Mouse (Mus musculus) lung, postnatal 10 days (tissue): ENCODE measurements around the gene Bola3.

Experiments
- DNase-seq: peaks from one replicate; pipeline ENCODE4 v3.0.0; 2021

The Bola3 gene

DNA sequence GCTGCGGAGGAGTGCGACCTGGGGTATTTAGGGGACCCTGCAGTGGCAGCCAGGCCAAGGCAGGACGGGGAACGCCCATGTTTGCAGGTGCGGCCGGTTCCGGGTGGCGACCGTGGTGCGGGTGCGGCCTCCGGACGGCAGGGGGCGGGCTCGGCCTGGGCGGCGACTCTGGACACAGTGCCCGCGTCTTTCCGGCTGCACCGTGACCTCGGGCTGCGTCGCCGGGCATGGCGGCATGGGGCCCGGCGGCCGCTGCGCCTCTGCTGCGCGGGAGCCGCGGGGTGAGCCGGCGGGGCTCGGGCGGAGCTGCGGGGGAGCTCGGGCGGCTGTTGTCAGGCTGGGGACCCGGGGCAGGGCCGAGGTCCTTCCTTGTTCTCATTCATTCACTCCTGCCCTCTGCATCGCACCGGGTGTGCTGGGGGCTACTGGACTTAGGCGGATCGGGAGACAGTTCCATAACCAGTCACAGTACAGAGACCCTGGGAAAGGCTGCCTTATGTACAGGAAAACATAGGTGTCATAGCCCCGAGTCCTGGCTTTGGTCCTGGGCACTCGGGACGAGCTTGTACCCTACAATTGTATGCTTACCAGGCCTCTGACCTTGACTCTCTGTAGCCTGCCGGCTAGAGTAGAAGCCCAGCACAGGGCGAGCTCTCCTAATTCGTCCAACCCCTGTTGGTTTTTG is 469 bp downstream of the Bola3 start:
- DNase-seq, result peak; percentile 94

DNA sequence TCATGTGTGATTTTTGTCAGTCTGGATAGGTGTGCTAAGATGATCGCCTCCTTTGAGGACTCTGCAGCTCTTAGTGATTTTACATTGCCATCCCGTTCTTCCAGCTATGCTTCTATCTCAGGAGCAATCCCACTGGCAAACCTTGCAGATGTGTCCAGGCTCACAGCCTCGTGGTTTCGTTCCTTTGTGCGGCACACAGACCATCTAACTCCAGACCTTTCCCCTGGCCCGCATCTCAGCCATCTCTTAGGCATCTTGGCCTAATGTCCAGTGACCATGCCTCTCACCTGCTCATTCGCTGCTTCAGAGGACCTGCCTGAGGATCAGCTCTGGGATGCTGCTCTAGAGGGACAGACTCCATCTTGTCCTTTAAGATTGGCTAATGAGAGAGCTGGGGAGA is 1.2 kb downstream of the Bola3 start:
- no peak for DNase-seq

DNA sequence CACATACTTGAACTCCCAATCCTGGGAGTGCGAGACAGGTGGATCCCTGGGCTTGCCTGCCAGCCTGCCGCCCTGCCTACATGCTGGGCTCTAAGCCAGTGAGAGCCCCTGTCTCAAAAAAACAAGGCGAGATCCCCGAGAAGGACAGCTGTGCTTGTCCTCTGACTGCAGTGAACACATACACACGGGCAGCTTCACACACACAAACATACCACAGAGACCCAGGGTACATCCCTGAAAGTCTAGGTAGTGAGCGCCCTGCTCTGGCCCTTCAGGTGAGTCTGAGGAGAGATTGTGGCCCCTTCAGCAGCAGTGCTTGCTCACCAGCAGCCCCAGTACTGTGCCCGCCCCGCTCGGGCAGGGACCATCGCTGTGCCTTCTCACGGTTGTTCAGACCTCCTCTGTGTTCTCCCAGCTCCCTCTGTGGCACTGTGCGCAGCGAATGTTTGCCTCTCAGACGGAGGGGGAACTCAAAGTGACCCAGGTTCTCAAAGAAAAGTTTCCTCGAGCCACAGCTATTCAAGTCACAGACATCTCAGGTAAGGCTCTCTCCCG is 2.0 kb downstream of the Bola3 start:
- no peak for DNase-seq

DNA sequence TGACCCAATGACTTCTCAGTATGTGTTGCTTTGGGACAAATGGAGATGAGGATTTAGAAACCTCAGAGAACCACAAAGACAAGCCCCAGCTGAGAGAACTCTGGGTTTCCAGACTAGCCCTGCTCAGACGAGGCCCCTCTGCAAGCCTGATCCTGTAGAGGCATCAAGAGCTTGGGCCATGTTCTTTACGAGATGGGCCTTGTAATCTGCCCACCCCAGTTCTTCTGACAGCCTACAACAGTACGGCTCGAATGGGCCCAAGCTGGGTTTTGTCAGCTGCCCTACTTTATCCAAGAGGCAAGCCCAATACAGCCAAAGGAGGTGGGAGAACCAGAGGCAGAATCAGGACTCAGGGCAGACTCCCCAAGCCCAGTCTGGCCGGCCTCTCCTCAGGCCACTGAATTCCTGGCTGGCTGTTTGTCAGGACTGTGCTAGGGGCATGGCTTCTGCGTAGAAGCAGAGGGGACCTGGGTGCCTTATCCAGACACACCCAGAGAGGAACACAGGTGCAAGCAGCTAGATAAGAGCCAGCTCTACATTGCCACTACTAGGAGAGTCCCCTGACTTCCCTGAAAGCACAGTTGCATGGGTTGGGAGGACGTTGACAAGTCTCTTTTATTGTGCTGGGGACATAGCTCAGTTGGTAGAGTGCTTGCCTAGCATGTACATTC is 2.7 kb downstream of the Bola3 start:
- no peak for DNase-seq

DNA sequence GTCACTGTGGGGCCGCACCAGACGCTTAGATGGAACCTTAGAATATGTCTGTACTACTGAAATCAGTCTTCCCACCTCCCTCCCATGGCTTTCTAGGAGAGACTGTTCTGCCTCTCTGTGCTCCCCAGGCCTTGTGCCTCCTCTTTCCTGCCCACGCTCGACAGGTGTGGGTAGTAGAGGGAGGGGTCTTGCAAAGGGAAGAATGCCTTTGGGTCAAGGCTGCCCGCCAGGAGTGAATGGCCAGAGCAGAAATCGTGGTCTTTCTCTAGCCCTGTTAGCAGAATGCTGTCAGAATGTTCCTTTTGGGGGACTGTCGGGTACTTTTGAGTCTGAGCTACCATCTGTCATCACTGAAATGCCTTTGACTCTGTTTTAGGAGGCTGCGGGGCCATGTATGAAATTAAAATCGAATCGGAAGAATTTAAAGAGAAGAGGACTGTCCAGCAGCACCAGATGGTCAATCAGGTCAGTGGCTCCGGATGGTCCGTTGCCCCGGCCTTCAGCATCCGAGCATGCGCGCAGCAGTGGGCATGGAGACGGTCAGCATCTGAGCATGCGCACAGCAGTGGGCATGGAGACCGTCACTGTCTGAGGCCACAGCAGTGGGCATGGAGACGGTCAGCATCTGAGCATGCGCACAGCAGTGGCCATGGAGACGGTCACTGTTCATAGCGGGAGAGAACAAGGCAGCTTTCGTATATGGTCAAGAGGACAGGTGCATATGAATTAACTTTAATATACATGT is 3.9 kb downstream of the Bola3 start:
- no peak for DNase-seq

DNA sequence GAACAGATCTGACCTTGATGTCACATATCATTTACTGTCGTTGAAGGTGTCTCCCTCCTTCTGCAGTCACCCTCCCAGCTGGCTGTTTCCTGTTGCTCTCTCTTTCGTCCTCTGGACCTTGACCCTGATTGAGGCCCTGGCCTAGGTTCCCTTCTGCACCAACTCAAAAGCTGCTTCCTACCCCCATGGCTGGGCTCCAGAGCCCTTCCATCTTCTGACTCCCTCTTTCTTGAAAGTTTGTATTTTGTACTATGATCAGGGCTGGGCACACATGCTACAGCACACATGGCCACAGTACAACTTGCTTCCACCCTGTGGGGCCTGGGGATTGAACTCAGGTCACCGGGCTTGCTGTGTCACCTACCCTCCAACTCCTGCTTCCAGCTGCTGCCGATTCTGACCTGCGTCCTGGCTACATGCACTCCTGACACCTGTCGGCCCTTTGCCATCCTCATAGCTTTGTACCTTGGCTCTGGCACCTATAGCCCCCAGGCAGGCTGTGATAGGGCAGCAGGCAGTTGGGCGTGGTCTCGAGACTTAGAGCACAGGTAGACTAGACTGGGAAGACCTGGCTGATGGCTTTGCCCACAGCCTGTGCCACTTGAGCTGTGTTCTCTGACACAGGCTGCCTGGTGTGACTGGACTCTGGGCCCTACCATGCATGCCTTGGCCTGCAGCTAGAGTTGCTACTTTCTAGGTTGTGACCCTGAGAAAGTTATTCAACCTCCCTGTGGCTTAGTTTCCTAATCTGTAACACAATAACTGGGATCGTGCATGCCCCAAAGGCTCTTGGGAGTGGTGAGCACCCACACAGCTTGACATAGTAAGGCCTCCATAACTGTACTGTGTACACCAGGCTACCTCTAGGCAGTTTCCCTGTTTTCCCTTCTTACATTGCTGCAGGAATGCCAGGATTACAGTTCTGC is 6.2 kb downstream of the Bola3 start:
- no peak for DNase-seq

DNA sequence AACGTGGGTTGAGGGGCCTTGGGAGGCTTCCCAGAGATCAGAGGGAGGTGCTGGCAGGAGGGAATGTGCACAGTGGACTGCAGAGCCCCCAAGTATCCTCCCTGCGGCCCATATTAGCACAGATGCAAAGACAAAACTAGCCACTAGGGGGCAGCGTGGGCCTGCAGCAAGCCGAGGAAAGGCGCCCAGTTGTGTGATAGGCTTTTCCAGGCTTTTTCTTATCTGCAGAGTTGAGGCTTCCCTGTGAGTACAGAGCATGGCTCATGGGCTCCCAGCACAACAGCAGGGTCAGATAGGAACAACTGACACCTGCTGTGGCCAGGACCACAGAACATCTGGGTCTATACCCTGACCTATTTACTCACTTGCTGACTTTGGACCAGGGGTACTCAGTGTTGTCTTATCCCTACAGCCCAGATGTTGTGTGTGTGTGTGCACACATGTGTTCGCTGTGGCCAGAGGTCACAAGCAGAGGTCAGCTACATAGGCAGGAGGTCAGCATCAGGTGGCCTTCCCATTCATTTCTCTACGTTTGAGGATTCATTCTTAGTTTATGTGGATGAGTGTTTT is 7.7 kb downstream of the Bola3 start:
- DNase-seq, result peak; percentile 90

DNA sequence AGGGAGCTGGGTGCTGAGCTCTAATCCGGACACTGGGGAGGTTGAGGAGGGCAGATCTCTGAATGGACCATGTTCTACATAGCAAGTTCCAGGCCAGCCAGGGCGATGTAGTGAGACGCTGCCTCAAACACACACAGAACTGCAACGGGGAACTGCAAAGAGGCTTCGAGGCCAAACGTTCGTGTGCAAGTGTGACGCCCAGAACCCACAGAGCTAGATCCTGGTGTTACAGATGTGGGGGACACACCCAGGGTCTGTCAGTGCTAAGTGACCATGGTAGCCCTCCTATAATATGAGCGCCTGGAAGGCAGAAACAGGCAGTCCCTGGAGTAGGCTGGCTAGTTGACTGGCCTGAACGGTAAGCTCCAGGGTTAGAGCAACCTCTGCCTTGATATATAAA is 8.5 kb downstream of the Bola3 start:
- no peak for DNase-seq

DNA sequence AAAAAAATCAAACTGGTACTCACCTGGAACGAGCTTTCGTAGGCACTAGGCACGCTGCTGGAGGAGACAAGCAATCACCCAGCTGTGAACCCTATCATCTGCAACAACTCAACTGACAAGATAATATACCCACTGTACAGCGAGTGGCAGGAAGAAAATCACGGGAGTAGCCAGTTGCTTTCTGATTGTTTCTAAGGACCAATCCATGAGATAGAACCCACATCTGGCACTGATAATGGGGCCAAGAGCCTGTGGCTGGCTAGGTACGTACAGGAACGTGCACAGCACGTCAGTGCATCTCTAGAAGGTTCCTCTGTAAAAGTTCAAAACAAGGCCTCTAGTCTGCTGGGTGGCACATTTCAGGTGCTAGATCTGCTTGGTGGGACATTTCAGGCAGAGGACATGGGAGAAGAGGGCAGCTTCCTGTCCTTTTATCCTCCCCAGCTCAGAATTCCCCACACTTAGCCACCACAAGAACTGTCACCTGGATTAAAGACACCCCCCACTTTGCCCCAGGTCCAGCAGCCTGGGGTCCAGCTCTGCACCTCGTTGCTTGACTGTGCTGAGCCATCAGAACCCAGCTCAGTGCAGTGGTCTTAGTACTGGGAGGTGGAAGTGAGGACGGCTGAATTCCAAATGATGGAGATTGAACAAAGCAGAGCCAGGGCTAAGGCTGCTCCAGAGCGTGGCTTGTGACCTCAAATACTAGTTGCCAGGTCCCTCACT is 12.7 kb downstream of the Bola3 start:
- no peak for DNase-seq

DNA sequence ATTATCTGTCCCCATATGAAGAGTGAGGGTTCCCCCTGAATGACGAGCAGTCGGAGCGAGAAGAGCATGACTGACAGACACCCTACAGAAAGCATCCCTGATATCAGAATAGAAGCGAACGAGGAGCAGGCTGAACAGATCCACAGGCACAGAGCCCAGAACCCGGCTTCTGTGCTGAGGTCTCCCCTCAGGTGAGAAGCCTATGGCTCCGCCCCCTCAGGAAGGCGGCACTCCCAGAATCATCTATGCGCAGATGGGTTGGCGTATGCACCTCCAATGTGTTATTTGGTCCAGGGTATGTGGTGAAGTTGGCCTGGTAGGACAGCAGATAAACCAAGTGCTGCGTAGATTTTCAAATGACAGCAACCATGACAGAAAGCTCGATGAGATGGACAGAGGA is 14.1 kb downstream of the Bola3 start:
- DNase-seq, result no peak

DNA sequence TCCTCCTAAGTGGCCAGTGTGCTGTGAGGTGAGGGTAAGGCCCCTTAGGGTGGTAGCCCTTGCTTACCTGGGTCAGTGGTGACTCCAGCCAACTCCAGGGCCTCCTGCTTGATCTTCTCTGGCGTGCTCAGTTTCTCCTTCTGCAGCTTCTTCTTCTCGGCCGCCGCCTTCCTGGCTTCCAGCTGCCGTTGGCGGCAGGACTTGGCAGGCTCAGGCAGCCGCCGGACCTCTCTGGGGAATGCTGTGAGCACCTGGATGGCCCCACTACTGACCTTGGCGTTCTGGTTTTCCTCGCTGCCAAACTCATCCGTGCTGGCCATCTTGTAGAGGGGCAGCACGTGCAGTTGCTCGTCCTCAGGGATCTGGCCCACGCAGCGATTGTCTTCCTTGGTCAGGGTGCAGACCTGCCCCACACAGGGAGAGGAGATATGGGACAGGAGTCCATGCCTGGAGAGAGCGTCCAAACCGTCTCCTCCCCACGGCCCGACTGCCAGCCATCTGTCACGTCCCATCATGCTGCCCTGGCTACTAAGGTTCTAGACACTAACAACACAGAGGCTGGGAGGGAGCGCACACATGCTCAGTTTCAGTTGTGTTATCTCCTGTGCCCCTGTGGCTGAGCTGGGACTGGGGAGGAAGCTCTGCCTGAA is 21.5 kb downstream of the Bola3 start:
- DNase-seq, result no peak

DNA sequence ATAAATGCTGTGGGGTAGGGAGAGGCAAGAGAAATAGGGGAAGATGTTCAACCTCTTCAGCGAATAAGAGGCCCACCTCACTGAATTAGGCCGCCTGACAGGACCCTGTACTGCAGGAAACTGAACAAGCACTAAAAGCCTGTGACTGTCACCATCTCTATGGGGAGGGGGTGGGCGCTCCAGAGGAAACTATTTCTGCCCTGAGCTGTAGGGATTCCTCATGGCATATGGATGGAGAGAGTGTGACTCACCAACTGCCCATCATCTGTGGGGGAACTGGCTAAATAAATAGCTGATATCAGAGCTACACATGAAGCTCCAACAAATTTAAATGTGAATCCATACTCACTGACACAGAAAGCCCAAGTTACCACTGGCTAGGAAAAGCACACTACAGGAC is 22.4 kb downstream of the Bola3 start:
- DNase-seq, result no peak

DNA sequence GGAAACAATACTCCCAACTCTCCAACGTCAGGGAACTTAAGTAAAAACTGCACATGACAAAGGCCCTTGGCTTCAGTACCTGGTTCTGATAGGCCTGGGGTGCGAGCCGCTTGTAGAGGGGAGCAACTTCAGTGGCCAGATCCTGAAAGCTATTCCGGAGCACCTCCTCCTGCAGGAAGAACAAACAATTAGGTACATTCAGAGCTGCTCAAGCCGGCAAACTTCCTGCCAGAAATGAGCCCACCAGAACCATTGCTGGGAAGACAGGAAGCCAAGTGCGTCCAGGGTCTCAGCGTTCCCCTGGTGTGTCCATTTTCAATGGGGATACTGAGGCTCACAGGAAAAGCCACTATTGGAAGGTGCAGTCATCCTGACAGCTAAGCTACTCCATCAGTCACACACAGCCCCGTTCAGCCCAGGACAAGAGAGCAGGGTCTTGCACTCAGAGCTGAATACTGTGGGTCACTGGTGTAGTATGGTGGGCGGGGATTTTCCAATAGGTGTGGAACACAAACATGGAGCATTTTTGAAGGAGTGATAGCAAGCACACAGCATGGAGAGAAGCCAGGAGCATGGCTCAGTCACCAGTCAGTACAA is 24.9 kb downstream of the Bola3 start:
- DNase-seq, result no peak

DNA sequence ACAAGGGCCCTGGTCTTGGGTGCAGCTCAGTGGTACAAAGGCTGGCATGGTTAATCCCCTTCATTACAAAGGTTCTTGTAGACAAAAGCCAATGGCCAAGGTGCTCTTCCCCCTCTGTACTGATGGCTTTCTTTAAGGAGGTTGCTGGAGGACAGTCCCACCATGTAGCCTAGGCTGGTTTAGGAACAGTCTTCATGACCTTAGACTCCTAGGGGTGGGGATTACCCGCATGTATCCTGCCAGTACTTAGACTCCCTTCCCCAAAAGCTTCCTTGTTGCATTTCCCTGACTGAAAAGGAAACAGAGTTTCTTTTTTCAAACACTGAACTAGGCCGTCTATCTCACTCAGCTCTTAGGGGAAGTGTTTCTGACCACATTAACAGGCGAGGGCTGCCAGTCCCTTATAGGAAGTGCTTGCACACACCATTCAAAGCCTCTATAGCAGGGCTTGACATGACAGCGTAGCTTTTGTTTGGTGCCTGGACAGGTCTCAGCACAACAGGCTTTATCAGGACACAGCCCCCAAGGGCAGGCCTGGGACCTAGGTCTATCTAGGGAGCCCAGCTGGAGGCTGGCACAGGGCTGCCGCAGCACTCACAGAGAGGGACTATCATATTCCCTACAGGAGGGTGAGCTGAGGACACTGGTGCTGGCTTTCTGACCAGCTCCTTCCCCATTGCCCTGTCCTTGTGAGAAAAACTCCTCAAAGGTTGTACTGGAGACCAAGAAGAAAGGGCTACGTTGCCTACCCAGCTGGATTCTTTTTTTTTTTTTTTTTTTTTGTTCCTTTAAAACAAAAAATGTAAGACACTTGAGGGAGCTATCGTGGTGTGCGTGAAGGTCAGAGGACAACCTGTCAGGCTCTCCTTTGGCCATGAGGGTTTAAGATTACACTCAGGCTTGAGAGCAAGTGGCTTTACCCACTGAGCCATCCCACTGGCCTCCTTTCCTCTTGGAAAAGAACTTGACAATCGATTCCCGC is 32.9 kb downstream of the Bola3 start:
- DNase-seq, result no peak

DNA sequence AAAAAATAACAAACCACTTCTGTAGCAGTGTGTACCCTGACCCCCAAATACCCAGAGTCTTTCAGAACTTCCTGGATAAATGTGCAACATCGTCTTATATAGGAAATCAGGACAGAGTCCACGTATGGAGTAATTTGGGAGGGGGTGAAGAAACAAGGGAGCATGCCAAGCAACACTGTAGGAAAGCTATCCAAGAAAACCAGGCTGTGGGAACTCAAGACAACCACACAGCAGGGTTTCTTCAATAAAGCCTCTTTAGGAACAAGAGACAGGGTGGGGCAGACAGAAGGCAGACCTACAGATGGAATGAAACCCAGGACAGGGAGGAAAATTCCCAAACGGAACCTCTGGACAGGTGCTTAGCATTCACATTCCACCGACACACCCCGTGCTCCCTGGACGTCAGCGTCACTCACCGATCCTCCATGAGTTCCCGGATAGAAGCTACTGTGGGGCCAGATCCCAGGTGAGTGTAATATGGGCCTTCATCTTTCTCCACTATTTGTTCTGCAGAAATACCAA is 36.7 kb downstream of the Bola3 start:
- DNase-seq, result no peak

DNA sequence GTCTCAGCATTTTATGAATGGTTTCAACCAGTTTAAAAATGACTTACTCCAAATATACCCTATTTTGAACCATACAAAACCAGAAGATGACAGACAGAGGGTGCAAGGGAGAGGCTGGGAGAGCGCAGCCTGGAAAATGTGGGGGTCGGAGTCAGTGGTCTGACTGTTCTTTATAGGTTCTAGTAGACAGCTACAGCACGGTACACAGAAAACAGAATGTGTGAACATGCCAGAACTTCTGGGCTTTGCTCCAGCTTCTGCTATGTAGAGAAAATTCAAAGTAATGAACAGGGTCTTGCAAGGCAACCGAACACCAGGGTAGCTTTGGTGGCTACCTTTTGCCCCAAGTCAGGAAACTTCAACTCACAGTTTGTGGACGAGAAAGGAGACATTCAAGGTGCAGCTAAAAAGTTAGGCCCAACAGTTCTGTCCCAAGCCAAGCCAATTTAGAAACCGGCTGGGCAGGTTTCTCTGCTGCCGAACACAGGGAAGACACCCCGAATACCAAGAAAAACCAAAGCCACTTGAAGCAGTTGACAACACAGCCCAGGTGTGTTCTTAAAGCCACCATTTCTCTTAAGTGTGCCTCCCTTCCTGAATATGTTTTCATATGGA is 43.3 kb downstream of the Bola3 start:
- peak; percentile 42 for DNase-seq

DNA sequence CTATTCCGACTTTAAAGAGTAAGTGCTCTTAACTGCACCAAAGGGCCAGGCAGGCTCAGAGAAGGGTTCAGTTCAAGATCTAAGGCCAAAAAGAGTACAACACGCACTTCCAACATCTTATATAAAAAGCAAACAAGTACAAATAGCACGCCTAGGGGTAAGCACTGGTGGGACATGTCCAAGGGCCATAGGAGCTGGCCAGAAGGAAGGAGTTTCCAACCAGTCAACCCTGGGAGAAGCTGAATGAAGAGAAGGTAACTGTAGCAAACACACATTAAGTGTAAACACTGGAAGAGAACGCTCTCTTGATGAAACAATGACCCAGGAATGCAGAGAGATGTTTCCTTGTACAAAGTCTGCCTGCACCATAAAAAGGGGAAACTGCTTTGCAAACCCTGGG is 45.2 kb downstream of the Bola3 start:
- DNase-seq, result no peak

DNA sequence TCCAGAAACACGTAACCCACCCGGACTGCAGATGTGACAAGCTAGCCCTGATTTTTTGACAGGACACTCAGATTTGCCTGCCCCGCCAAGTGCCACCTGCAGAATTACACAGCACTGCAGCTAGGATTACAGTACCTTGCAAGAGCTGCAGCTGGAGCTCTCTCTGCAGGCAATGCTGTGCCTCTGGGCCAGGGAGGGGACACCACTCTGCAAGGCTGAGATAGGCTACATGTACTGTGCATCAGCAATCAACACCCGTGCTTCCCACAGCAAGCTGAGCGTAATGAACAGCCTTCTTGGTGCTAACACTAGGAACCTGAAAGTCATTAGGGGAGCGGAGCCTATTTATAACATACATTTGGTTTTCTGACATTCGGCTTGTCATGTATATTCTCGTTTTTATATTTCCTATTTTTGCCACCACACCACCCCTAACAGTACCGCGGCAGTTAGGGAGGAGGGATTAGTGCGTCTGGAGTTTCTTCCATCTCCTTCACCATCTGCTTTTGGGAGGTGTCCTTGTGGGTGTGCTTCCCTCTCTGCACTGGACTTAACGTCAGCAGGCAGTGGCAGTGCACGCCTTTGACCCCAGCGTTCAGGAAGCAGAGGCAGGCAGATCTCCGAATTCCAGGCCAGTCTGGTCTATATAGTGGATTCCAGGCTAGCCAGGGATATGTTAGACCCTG is 46.7 kb downstream of the Bola3 start:
- DNase-seq, result no peak
